Mouse (Mus musculus): ENCODE data around the gene Ctcfl.

DNA sequence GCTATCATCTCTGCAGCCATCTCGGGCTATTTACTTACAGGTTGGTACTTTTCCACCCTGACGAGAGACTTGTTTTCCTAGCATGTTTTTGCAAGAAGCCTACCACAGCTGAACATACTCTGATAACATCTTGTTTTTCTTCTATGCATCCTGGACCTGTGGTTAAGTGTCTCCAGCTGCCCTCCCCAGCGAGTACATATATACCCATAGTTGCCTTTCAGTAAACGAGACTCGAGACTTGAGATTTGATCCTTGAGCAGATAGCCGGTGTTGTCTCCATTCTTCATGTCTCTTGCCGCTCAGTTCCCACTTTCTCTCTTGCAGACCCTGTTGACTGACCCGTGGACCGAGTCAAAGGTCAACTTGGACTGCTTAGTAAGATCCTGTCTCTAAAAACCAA lies 42.4 kb downstream of the Ctcfl start:
- TF ChIP-seq ZNF384 (IDR thresholded peaks at IDR 0.05; ENCODE audit: low read depth, low read length) (no peak), CHD2 (IDR thresholded peaks at IDR 0.05; ENCODE audit: low read depth, low read length) (no peak), MAFK (IDR thresholded peaks at IDR 0.05; ENCODE audit: insufficient read depth, low read depth, low read length) (no peak), ZC3H11A (IDR thresholded peaks at IDR 0.05; ENCODE audit: borderline replicate concordance, low read depth, low read length) (no peak)
